Comparison of ENCODE assay signal across 9 mouse cellular contexts in the genomic region with DNA sequence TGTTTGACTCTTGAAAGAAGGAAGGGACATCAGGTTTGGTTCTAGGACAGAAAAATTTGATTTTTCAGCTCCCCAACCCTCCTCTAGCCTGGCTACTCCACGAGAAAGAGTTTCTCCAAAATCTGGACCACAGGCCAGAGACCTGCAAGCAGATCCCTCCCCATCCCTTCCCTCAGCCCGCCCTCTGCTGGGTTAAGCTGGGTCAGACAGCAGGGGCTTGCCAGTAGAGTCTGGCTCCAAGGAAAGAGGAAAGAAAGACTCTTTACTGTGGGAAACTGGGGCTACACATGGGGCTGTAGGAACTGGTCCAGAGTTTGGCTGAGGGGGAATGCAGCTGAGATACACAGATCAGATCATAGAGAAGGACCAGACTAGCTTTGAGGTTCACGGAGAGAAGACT. TPM values are rescaled to one million over a fixed set of nuclear protein-coding genes. Genes with fewer than 3 reads are reported as not detected.
DNase-seq lines count a peak whose midpoint lies in the region; ATAC-seq and TF ChIP-seq lines count a peak whose summit lies in the region.
"Had no signal": no experiment of that assay in that cellular context is flagged by ENCODE, and none has a peak within 500 bp of the region (broad histone marks: within the 10 kb centered on the region; RNA-seq: fewer than 3 reads in every experiment).

No protein-coding gene starts in this region.

- H3K4me2 ChIP-seq in hindbrain, embryonic 11.5 days (replicated peaks; ENCODE audit: low read depth, low read length), result no peak overlapping the region
- no peak overlapping the region for H3K4me2 ChIP-seq in hindbrain, embryonic 12.5 days (replicated peaks)
- H3K4me2 ChIP-seq: embryonic facial prominence, embryonic 15.5 days had no signal

- H3K4me1 ChIP-seq in hindbrain, embryonic 11.5 days (replicated peaks; ENCODE audit: control insufficient read depth, insufficient read depth, low read length), result 0 out of 2 replicates have a peak, but pooled peaks cover 4% of the 10 kb centered on the region
- peaks cover 18% of the 10 kb centered on the region for H3K4me1 ChIP-seq in hindbrain, embryonic 12.5 days
- H3K4me1 ChIP-seq in embryonic fibroblast, embryonic 13.5 days (ENCODE audit: control insufficient read depth, insufficient read depth, low read length), result no peaks in the 10 kb centered on the region

- no peaks in the 10 kb centered on the region for H3K9me3 ChIP-seq in hindbrain, embryonic 11.5 days (ENCODE audit: control insufficient read depth, low read length)
- no peaks in the 10 kb centered on the region for H3K9me3 ChIP-seq in hindbrain, embryonic 12.5 days (replicated peaks)
- H3K9me3 ChIP-seq: embryonic facial prominence, embryonic 15.5 days had no signal

- peak; percentile 47 for DNase-seq in hindbrain, embryonic 11.5 days (ENCODE audit: low spot score)
- DNase-seq in ovary, postnatal 14 days (ENCODE audit: low spot score), result peak; percentile 46
- no peak for DNase-seq in ovary, postnatal 10 days (ENCODE audit: low spot score)
- peak; percentile 74 for DNase-seq in testis, postnatal 10 days (ENCODE audit: low spot score)
- DNase-seq in adrenal gland, postnatal 4 days (ENCODE audit: low spot score in 2 of 2), result no peak

- peak; percentile 31; the same call in 1 of the 2 replicates for TF ChIP-seq CTCF in embryonic fibroblast, embryonic 13.5 days (IDR thresholded peaks at IDR 0.05; ENCODE audit: borderline replicate concordance, insufficient read depth, low read length)

- WGBS in hindbrain, embryonic 11.5 days, result 16% methylated on average over 3 of the region's 3 CpGs
- WGBS in hindbrain, embryonic 12.5 days, result 10% methylated on average over 3 of the region's 3 CpGs

- H3K9ac ChIP-seq in hindbrain, embryonic 11.5 days (ENCODE audit: low read depth, low read length), result no peak overlapping the region
- H3K9ac ChIP-seq in hindbrain, embryonic 12.5 days, result no peak overlapping the region
- H3K9ac ChIP-seq: embryonic facial prominence, embryonic 15.5 days had no signal

- TF ChIP-seq POLR2A in embryonic fibroblast, embryonic 13.5 days (IDR thresholded peaks at IDR 0.05; ENCODE audit: low read depth, low read length), result no peak

- H3K36me3 ChIP-seq in hindbrain, embryonic 11.5 days (ENCODE audit: control insufficient read depth, insufficient read depth, low read length), result no peaks in the 10 kb centered on the region
- H3K36me3 ChIP-seq in hindbrain, embryonic 12.5 days, result no peaks in the 10 kb centered on the region
- H3K36me3 ChIP-seq: embryonic facial prominence, embryonic 15.5 days had no signal

- H3K4me3 ChIP-seq in hindbrain, embryonic 11.5 days (ENCODE audit: low read depth, low read length), result no peak overlapping the region
- no peak overlapping the region for H3K4me3 ChIP-seq in hindbrain, embryonic 12.5 days
- H3K4me3 ChIP-seq in embryonic fibroblast, embryonic 13.5 days (ENCODE audit: insufficient read depth, low read length), result no peak overlapping the region
- H3K4me3 ChIP-seq: embryonic facial prominence, embryonic 15.5 days had no signal

- H3K27ac ChIP-seq in hindbrain, embryonic 11.5 days (ENCODE audit: low read depth, low read length), result no peak overlapping the region
- no peak overlapping the region for H3K27ac ChIP-seq in hindbrain, embryonic 12.5 days
- no peak overlapping the region for H3K27ac ChIP-seq in embryonic fibroblast, embryonic 13.5 days (ENCODE audit: insufficient read depth, low read length)
- H3K27ac ChIP-seq: embryonic facial prominence, embryonic 15.5 days had no signal

- no peak for ATAC-seq in hindbrain, embryonic 11.5 days (ENCODE audit: low FRiP score)
- no peak for ATAC-seq in hindbrain, embryonic 12.5 days (ENCODE audit: low FRiP score)
- no peak for ATAC-seq in activated CD4-positive, CD25-positive, alpha-beta regulatory T cell, adult 4 months

- no peaks in the 10 kb centered on the region for H3K27me3 ChIP-seq in hindbrain, embryonic 11.5 days (ENCODE audit: control insufficient read depth, insufficient read depth, low read length)
- no peaks in the 10 kb centered on the region for H3K27me3 ChIP-seq in hindbrain, embryonic 12.5 days
- H3K27me3 ChIP-seq: embryonic facial prominence, embryonic 15.5 days had no signal

RNA-seq across cellular contexts. Expression of a gene that starts 3.7 kb away (rescaled TPM):
- polyA plus RNA-seq in hindbrain, embryonic 11.5 days (2014; fragmentation: Nextera tagmentation; extraction: Ambion mirVana), result 25.2 and 28.2 TPM in 2 replicates
- 48.2 and 55.0 TPM in 2 replicates for polyA plus RNA-seq in hindbrain, embryonic 12.5 days (2016; fragmentation: Nextera tagmentation; extraction: Ambion mirVana)
- polyA plus RNA-seq in embryonic fibroblast, embryonic 13.5 days (2011; ENCODE audit: insufficient read length, low read depth, missing spikeins), result 40.9 and 46.0 TPM in 2 replicates
- polyA plus RNA-seq in activated CD4-positive, CD25-positive, alpha-beta regulatory T cell, adult 4 months (2017; shearing (Covaris generic)), result 10 to 100 TPM; 30.8 to 41.5 TPM
- total RNA-seq in adrenal gland, postnatal 4 days (2021), result 10 to 100 TPM; 50.1 to 55.1 TPM

RNA-seq across cellular contexts. Expression of a gene that starts 15.9 kb away (rescaled TPM):
- polyA plus RNA-seq in hindbrain, embryonic 11.5 days (2014; fragmentation: Nextera tagmentation; extraction: Ambion mirVana), result 12.8 and 14.4 TPM in 2 replicates
- polyA plus RNA-seq in hindbrain, embryonic 12.5 days (2016; fragmentation: Nextera tagmentation; extraction: Ambion mirVana), result 10.9 and 13.9 TPM in 2 replicates
- 4.4 and 5.2 TPM in 2 replicates for polyA plus RNA-seq in embryonic fibroblast, embryonic 13.5 days (2011; ENCODE audit: insufficient read length, low read depth, missing spikeins)
- 1 to 10 TPM; 1.1 to 1.4 TPM for polyA plus RNA-seq in activated CD4-positive, CD25-positive, alpha-beta regulatory T cell, adult 4 months (2017; shearing (Covaris generic))
- total RNA-seq in adrenal gland, postnatal 4 days (2021), result 1 to 10 TPM; 2.7 to 3.6 TPM

RNA-seq across cellular contexts. Expression of a gene that starts 22.6 kb away (rescaled TPM):
- polyA plus RNA-seq in hindbrain, embryonic 11.5 days (2014; fragmentation: Nextera tagmentation; extraction: Ambion mirVana), result 0.25 and 0.40 TPM in 2 replicates
- 0.57 and 0.58 TPM in 2 replicates for polyA plus RNA-seq in hindbrain, embryonic 12.5 days (2016; fragmentation: Nextera tagmentation; extraction: Ambion mirVana)
- polyA plus RNA-seq in embryonic fibroblast, embryonic 13.5 days (2011; ENCODE audit: insufficient read length, low read depth, missing spikeins), result 0.23 and 0.67 TPM in 2 replicates
- under 1 TPM in 1 of 2 experiments, not detected in 1; 0.13 TPM for polyA plus RNA-seq in activated CD4-positive, CD25-positive, alpha-beta regulatory T cell, adult 4 months (2017; shearing (Covaris generic))
- 1 to 10 TPM; 2.7 to 3.3 TPM for total RNA-seq in adrenal gland, postnatal 4 days (2021)

RNA-seq across cellular contexts. Expression of a gene that starts 34.9 kb away (rescaled TPM):
- 38.0 and 38.1 TPM in 2 replicates for polyA plus RNA-seq in hindbrain, embryonic 11.5 days (2014; fragmentation: Nextera tagmentation; extraction: Ambion mirVana)
- 35.9 and 36.0 TPM in 2 replicates for polyA plus RNA-seq in hindbrain, embryonic 12.5 days (2016; fragmentation: Nextera tagmentation; extraction: Ambion mirVana)
- polyA plus RNA-seq in embryonic fibroblast, embryonic 13.5 days (2011; ENCODE audit: insufficient read length, low read depth, missing spikeins), result 28.3 and 35.1 TPM in 2 replicates
- 10 to 100 TPM; 67.6 to 69.6 TPM for polyA plus RNA-seq in activated CD4-positive, CD25-positive, alpha-beta regulatory T cell, adult 4 months (2017; shearing (Covaris generic))
- 10 to 100 TPM; 39.5 to 43.4 TPM for total RNA-seq in adrenal gland, postnatal 4 days (2021)

RNA-seq across cellular contexts. Expression of a gene that starts 35.0 kb away (rescaled TPM):
- polyA plus RNA-seq in hindbrain, embryonic 11.5 days (2014; fragmentation: Nextera tagmentation; extraction: Ambion mirVana), result 90.0 and 90.4 TPM in 2 replicates
- 78.2 and 87.9 TPM in 2 replicates for polyA plus RNA-seq in hindbrain, embryonic 12.5 days (2016; fragmentation: Nextera tagmentation; extraction: Ambion mirVana)
- polyA plus RNA-seq in embryonic fibroblast, embryonic 13.5 days (2011; ENCODE audit: insufficient read length, low read depth, missing spikeins), result 30.9 and 38.9 TPM in 2 replicates
- 10 to 100 TPM; 62.2 to 68.7 TPM for polyA plus RNA-seq in activated CD4-positive, CD25-positive, alpha-beta regulatory T cell, adult 4 months (2017; shearing (Covaris generic))
- 10 to 100 TPM; 37.0 to 39.7 TPM for total RNA-seq in adrenal gland, postnatal 4 days (2021)

Comparison
In these comparisons a context has a peak if more than half of its experiments do, and no peak if none do; other contexts are left out.
1. DNase-seq: peak in hindbrain, embryonic 11.5 days (single experiment), ovary, postnatal 14 days (single experiment) and testis, postnatal 10 days (single experiment); none in ovary, postnatal 10 days (single experiment) and adrenal gland, postnatal 4 days (0 of 2).